Mouse (Mus musculus) kidney, embryonic 16.5 days (tissue): ENCODE results near the gene Cog1. TPM values are rescaled to one million over a fixed set of nuclear protein-coding genes. Genes with fewer than 3 reads are reported as not detected.

Experiments used
- ATAC-seq: fragments of 200-750 bp; cut with Nextera tagmentation; 2 replicates; pipeline ENCODE4 v1.8.0; 2017; ENCODE audit warnings: moderate TSS enrichment; ENCODE audit not compliant: low FRiP score, low TSS enrichment
- H3K27ac ChIP-seq: fragments of 300-500 bp; sonication (generic); 2 replicates; pipeline ENCODE4 v1.5.1; 2014; ENCODE audit warnings: low read length
- H3K27me3 ChIP-seq: fragments of 300-500 bp; sonication (generic); 2 replicates; pipeline ENCODE4 v1.6.1; 2014; ENCODE audit warnings: low read length, control low read depth, mixed read lengths; ENCODE audit not compliant: insufficient read depth
- H3K36me3 ChIP-seq: fragments of 300-500 bp; sonication (generic); 2 replicates; pipeline ENCODE4 v1.6.1; 2014; ENCODE audit warnings: low read length, control low read depth, mixed read lengths; ENCODE audit not compliant: insufficient read depth
- H3K4me1 ChIP-seq: fragments of 300-500 bp; sonication (generic); 2 replicates; pipeline ENCODE4 v1.6.1; 2014; ENCODE audit warnings: low read length, control low read depth, mixed read lengths; ENCODE audit not compliant: insufficient read depth
- H3K4me2 ChIP-seq: fragments of 300-500 bp; sonication (generic); replicated peaks from 2 replicates; pipeline ENCODE4 v1.6.1; 2014; ENCODE audit warnings: low read depth, low read length
- H3K4me3 ChIP-seq: fragments of 300-500 bp; sonication (generic); 2 replicates; pipeline ENCODE4 v1.5.1; 2014; ENCODE audit warnings: mild to moderate bottlenecking, low read length
- H3K9ac ChIP-seq: fragments of 300-500 bp; sonication (generic); replicated peaks from 2 replicates; pipeline ENCODE4 v1.6.1; 2014; ENCODE audit warnings: low read length
- H3K9me3 ChIP-seq: fragments of 300-500 bp; sonication (generic); 2 replicates; pipeline ENCODE4 v1.6.1; 2016; ENCODE audit warnings: low read length, control low read depth
- WGBS: fragments of 180-500 bp; shearing (Covaris S2); extraction: QIAGEN DNeasy Blood & Tissue Kit; methylation state at CpG from one replicate; pipeline ENCODE4 v1.1.7; 2014; 5-methylcytosine and 5-hydroxymethylcytosine counted together
- polyA plus RNA-seq: library from polyadenylated mRNA; unstranded; fragments of >200 nt; fragmentation: Nextera tagmentation; extraction: Ambion mirVana; gene quantifications from 2 replicates; pipeline ENCODE4 v1.2.1, GENCODE M21; 2015

Gene Cog1
- polyA plus RNA-seq, 1 experiment from 2014 or later: 25.1 TPM

DNA sequence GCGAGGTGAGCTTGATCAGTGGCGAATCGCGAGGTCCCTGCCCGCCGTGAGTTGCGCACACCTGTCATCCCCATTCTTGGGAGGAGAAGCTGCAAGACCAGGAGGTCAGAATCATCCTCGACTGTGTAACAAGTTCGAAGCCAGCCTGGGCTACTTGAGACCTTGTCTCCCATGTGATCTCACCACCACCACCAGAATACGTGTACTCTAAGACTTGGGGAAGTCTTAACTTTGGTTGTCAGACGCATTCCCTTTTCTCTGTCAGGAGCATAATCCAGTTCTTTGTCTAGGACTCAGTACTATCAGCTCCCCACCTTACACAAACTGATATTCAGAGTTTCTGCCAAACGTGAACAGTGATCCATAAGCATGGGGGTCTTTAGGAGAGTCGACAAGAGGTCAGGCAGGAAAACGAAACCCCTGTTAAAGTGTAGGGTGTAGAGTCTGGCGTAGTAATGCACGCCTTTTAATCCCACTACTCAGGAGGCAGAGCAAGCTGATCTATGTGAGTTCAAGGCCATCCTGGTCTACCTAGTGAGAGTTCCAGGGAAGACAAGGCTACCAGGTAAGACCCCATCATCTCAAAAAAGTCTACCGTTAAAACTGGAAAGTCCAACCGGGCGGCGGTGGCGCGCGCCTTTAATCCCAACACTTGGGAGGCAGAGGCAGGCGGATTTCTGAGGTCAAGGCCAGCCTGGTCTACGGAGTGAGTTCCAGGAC is 35.9 kb downstream of the Cog1 start:
- H3K36me3 ChIP-seq: peaks cover 23% of the 10 kb centered on the region
- H3K4me2 ChIP-seq: peak overlapping the region; percentile 84
- 41% methylated on average over 25 of the region's 25 CpGs for WGBS
- no peaks in the 10 kb centered on the region for H3K9me3 ChIP-seq
- ATAC-seq: no peak
- H3K27ac ChIP-seq: peak overlapping the region; percentile 97
- no peaks in the 10 kb centered on the region for H3K27me3 ChIP-seq
- H3K4me1 ChIP-seq: peaks cover 34% of the 10 kb centered on the region
- peak overlapping the region; percentile 94 for H3K9ac ChIP-seq
- H3K4me3 ChIP-seq: peak overlapping the region; percentile 98

GRCm38 (mm10) chr11:113687031-113687430 is 38.1 kb downstream of the Cog1 start:
- Histone ChIP-seq H3K4me3 (no peak overlapping the region), H3K9me3 (no peaks in the 10 kb centered on the region), H3K9ac (no peak overlapping the region), H3K27ac (no peak overlapping the region), H3K36me3 (peaks cover 30% of the 10 kb centered on the region), H3K4me2 (no peak overlapping the region), H3K4me1 (peaks cover 25% of the 10 kb centered on the region), H3K27me3 (no peaks in the 10 kb centered on the region)
- WGBS: 54% methylated on average over 2 of the region's 2 CpGs
- no peak for ATAC-seq

- peaks cover 4% of the 10 kb centered on the region; the same call in 1 of the 2 replicates for H3K9me3 ChIP-seq
- H3K4me2 ChIP-seq: no peak overlapping the region
- WGBS: 84% methylated on average over 12 of the region's 12 CpGs
- H3K27ac ChIP-seq: no peak overlapping the region
- H3K9ac ChIP-seq: no peak overlapping the region
- H3K27me3 ChIP-seq: no peaks in the 10 kb centered on the region
- peaks cover 9% of the 10 kb centered on the region for H3K4me1 ChIP-seq
- no peak for ATAC-seq
- H3K4me3 ChIP-seq: no peak overlapping the region
- H3K36me3 ChIP-seq: peaks cover 49% of the 10 kb centered on the region
Measured at GRCm38 (mm10) chr11:113690506-113690905, 41.5 kb downstream of the Cog1 start.

GRCm38 (mm10) chr11:113691318-113691717 is 42.3 kb downstream of the Cog1 start:
- H3K4me2 ChIP-seq: no peak overlapping the region
- peaks cover 7% of the 10 kb centered on the region; the same call in 1 of the 2 replicates for H3K9me3 ChIP-seq
- ATAC-seq: no peak
- no peaks in the 10 kb centered on the region for H3K27me3 ChIP-seq
- H3K27ac ChIP-seq: no peak overlapping the region
- no peak overlapping the region for H3K4me3 ChIP-seq
- 89% methylated on average over 5 of the region's 5 CpGs for WGBS
- H3K9ac ChIP-seq: no peak overlapping the region
- peaks cover 55% of the 10 kb centered on the region for H3K36me3 ChIP-seq
- H3K4me1 ChIP-seq: peaks cover 7% of the 10 kb centered on the region

GRCm38 (mm10) chr11:113691851-113692250 is 42.9 kb downstream of the Cog1 start:
- Histone ChIP-seq H3K4me1 (peaks cover 4% of the 10 kb centered on the region; the same call in 1 of the 2 replicates), H3K4me2 (no peak overlapping the region), H3K36me3 (peaks cover 55% of the 10 kb centered on the region), H3K4me3 (no peak overlapping the region), H3K27me3 (no peaks in the 10 kb centered on the region), H3K27ac (no peak overlapping the region), H3K9me3 (peaks cover 7% of the 10 kb centered on the region; the same call in 1 of the 2 replicates), H3K9ac (no peak overlapping the region)
- WGBS: 71% methylated on average over 3 of the region's 3 CpGs
- no peak for ATAC-seq

DNA sequence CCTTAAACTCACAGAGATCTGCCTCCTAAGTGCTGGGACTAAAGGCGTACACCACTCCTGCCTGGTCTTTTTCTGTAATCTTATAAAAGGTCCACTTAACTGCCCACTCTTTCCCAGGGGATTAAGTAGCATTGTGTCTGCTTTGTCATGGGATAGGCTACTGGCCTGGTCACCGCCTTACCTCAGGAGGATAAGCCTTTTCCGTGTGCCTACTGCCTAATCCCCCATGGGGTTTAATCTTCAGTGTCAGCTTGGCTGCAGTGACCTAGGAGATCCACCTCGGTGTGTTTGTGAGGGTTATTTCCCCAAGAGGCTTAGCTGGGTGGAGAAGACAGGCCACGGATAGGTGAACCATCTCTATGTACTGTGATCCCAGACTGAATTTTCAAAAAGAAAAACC is 48.6 kb downstream of the Cog1 start:
- H3K4me1 ChIP-seq: peaks cover 5% of the 10 kb centered on the region; the same call in 1 of the 2 replicates
- no peak overlapping the region for H3K27ac ChIP-seq
- H3K4me3 ChIP-seq: no peak overlapping the region
- WGBS: 73% methylated on average over 5 of the region's 5 CpGs
- H3K9ac ChIP-seq: no peak overlapping the region
- no peaks in the 10 kb centered on the region for H3K27me3 ChIP-seq
- peaks cover 7% of the 10 kb centered on the region; the same call in 1 of the 2 replicates for H3K9me3 ChIP-seq
- ATAC-seq: no peak
- H3K36me3 ChIP-seq: peaks cover 20% of the 10 kb centered on the region
- H3K4me2 ChIP-seq: no peak overlapping the region

GRCm38 (mm10) chr11:113698013-113698545 is 49.1 kb downstream of the Cog1 start:
- 46% methylated on average over 12 of the region's 12 CpGs for WGBS
- peaks cover 5% of the 10 kb centered on the region; the same call in 1 of the 2 replicates for H3K4me1 ChIP-seq
- no peaks in the 10 kb centered on the region for H3K27me3 ChIP-seq
- H3K9me3 ChIP-seq: peaks cover 7% of the 10 kb centered on the region; the same call in 1 of the 2 replicates
- peak; percentile 78; the same call in 1 of the 2 replicates for ATAC-seq
- peaks cover 19% of the 10 kb centered on the region for H3K36me3 ChIP-seq
- no peak overlapping the region for H3K27ac ChIP-seq
- no peak overlapping the region for H3K9ac ChIP-seq
- H3K4me2 ChIP-seq: no peak overlapping the region
- no peak overlapping the region for H3K4me3 ChIP-seq

GRCm38 (mm10) chr11:113699643-113700042 is 50.7 kb downstream of the Cog1 start:
- Histone ChIP-seq H3K9me3 (peaks cover 7% of the 10 kb centered on the region; the same call in 1 of the 2 replicates), H3K27me3 (no peaks in the 10 kb centered on the region), H3K36me3 (peaks cover 15% of the 10 kb centered on the region), H3K27ac (no peak overlapping the region), H3K4me1 (peaks cover 5% of the 10 kb centered on the region; the same call in 1 of the 2 replicates), H3K4me3 (no peak overlapping the region), H3K9ac (no peak overlapping the region), H3K4me2 (no peak overlapping the region)
- WGBS: 81% methylated on average over 7 of the region's 7 CpGs
- no peak for ATAC-seq

- H3K27me3 ChIP-seq: no peaks in the 10 kb centered on the region
- ATAC-seq: peak; percentile 39; the same call in 1 of the 2 replicates
- H3K4me3 ChIP-seq: no peak overlapping the region
- no peak overlapping the region for H3K9ac ChIP-seq
- H3K27ac ChIP-seq: no peak overlapping the region
- 0 out of 2 replicates have a peak, but pooled peaks cover 3% of the 10 kb centered on the region for H3K4me1 ChIP-seq
- H3K36me3 ChIP-seq: no peaks in the 10 kb centered on the region
- H3K9me3 ChIP-seq: no peaks in the 10 kb centered on the region
- WGBS: 35% methylated on average over 5 of the region's 5 CpGs
- H3K4me2 ChIP-seq: no peak overlapping the region
Measured at GRCm38 (mm10) chr11:113703758-113704157, 54.8 kb downstream of the Cog1 start.
